In genomic region chr6:41581295-41581694, GRCm38 (mm10) we compare ENCODE assay signal across 27 mouse cellular contexts. TPM values are rescaled to one million over a fixed set of nuclear protein-coding genes. Genes with fewer than 3 reads are reported as not detected.
A peak's percentile ranks its signal among the peaks of the same experiment; 100 is the strongest.
DNase-seq lines count a peak whose midpoint lies in the region; ATAC-seq and TF ChIP-seq lines count a peak whose summit lies in the region.
"Had no signal": no experiment of that assay in that cellular context is flagged by ENCODE, and none has a peak within 500 bp of the region (broad histone marks: within the 10 kb centered on the region; RNA-seq: fewer than 3 reads in every experiment).

No protein-coding gene starts in this region.

- H3K4me2 ChIP-seq in midbrain, postnatal 0 days (ENCODE audit: low read depth, low read length, poor library complexity, severe bottlenecking) = no peak overlapping the region
- H3K4me2 ChIP-seq in embryonic facial prominence, embryonic 12.5 days (replicated peaks) = peak overlapping the region; percentile 9; the same call in 1 of the 2 replicates
- no peak overlapping the region for H3K4me2 ChIP-seq in midbrain, embryonic 14.5 days (ENCODE audit: low read length)
- H3K4me2 ChIP-seq: heart, embryonic 11.5 days; liver, embryonic 13.5 days; lung, embryonic 15.5 days; neural tube, embryonic 13.5 days had no signal

- H3K9me3 ChIP-seq in midbrain, embryonic 10.5 days (replicated peaks) = 0 out of 2 replicates have a peak, but pooled peaks cover 2% of the 10 kb centered on the region
- no peaks in the 10 kb centered on the region for H3K9me3 ChIP-seq in midbrain, postnatal 0 days (ENCODE audit: low read length)
- H3K9me3 ChIP-seq in embryonic facial prominence, embryonic 12.5 days = no peaks in the 10 kb centered on the region
- H3K9me3 ChIP-seq in midbrain, embryonic 14.5 days (ENCODE audit: control insufficient read depth, low read length) = no peaks in the 10 kb centered on the region
- H3K9me3 ChIP-seq: liver, embryonic 13.5 days; lung, embryonic 15.5 days; neural tube, embryonic 13.5 days had no signal

- TF ChIP-seq CTCF in midbrain, postnatal 0 days (IDR thresholded peaks at IDR 0.05) = no peak

- no peak overlapping the region for H3K9ac ChIP-seq in midbrain, postnatal 0 days (replicated peaks; ENCODE audit: low read length, poor library complexity, severe bottlenecking)
- H3K9ac ChIP-seq in embryonic facial prominence, embryonic 12.5 days = no peak overlapping the region
- no peak overlapping the region for H3K9ac ChIP-seq in midbrain, embryonic 14.5 days (replicated peaks; ENCODE audit: low read length)
- H3K9ac ChIP-seq: forebrain, postnatal 0 days; liver, embryonic 13.5 days; lung, embryonic 15.5 days; neural tube, embryonic 13.5 days had no signal

- no peaks in the 10 kb centered on the region for H3K27me3 ChIP-seq in midbrain, embryonic 10.5 days (ENCODE audit: low read depth, poor library complexity, severe bottlenecking)
- H3K27me3 ChIP-seq in midbrain, postnatal 0 days (ENCODE audit: insufficient read depth, low read length) = no peaks in the 10 kb centered on the region
- no peaks in the 10 kb centered on the region for H3K27me3 ChIP-seq in embryonic facial prominence, embryonic 12.5 days
- H3K27me3 ChIP-seq in midbrain, embryonic 14.5 days (ENCODE audit: control insufficient read depth, insufficient read depth, low read length) = no peaks in the 10 kb centered on the region
- H3K27me3 ChIP-seq: liver, embryonic 13.5 days; lung, embryonic 15.5 days; neural tube, embryonic 13.5 days had no signal

- H3K36me3 ChIP-seq in midbrain, embryonic 10.5 days = no peaks in the 10 kb centered on the region
- H3K36me3 ChIP-seq in midbrain, postnatal 0 days (ENCODE audit: insufficient read depth, low read length) = no peaks in the 10 kb centered on the region
- no peaks in the 10 kb centered on the region for H3K36me3 ChIP-seq in embryonic facial prominence, embryonic 12.5 days
- H3K36me3 ChIP-seq in midbrain, embryonic 14.5 days (ENCODE audit: control insufficient read depth, insufficient read depth, low read length) = no peaks in the 10 kb centered on the region
- H3K36me3 ChIP-seq: liver, embryonic 13.5 days; lung, embryonic 15.5 days; neural tube, embryonic 13.5 days had no signal

- ATAC-seq in midbrain, postnatal 0 days (ENCODE audit: low FRiP score) = no peak
- ATAC-seq in embryonic facial prominence, embryonic 12.5 days (ENCODE audit: insufficient number of reproducible peaks, insufficient read depth, low FRiP score, low TSS enrichment) = 0 out of 2 replicates have a peak, but pooled peaks have one; percentile 52
- ATAC-seq in midbrain, embryonic 14.5 days (ENCODE audit: low FRiP score, low TSS enrichment) = peak; percentile 53; the same call in 1 of the 2 replicates
- ATAC-seq: forebrain, postnatal 0 days had no signal

- peaks cover 6% of the 10 kb centered on the region; the same call in 1 of the 2 replicates for H3K4me1 ChIP-seq in midbrain, embryonic 10.5 days
- H3K4me1 ChIP-seq in midbrain, postnatal 0 days (ENCODE audit: insufficient read depth, low read length) = no peaks in the 10 kb centered on the region
- 0 out of 2 replicates have a peak, but pooled peaks cover 3% of the 10 kb centered on the region for H3K4me1 ChIP-seq in embryonic facial prominence, embryonic 12.5 days
- 0 out of 2 replicates have a peak, but pooled peaks cover 5% of the 10 kb centered on the region for H3K4me1 ChIP-seq in midbrain, embryonic 14.5 days (ENCODE audit: control insufficient read depth, insufficient read depth, low read length)
- H3K4me1 ChIP-seq: liver, embryonic 13.5 days had no signal

- no peak overlapping the region for H3K4me3 ChIP-seq in midbrain, embryonic 10.5 days
- H3K4me3 ChIP-seq in midbrain, postnatal 0 days (ENCODE audit: low read depth, low read length) = no peak overlapping the region
- no peak overlapping the region for H3K4me3 ChIP-seq in embryonic facial prominence, embryonic 12.5 days
- H3K4me3 ChIP-seq in midbrain, embryonic 14.5 days (replicated peaks; ENCODE audit: low read depth, low read length) = no peak overlapping the region
- H3K4me3 ChIP-seq: erythroblast, embryonic 14.5 days; liver, embryonic 13.5 days; lung, embryonic 15.5 days; neural tube, embryonic 13.5 days had no signal

- 74% methylated on average over 7 of the region's 7 CpGs for WGBS in midbrain, embryonic 10.5 days
- WGBS in midbrain, postnatal 0 days = 18% methylated on average over 7 of the region's 7 CpGs
- 26% methylated on average over 7 of the region's 7 CpGs for WGBS in embryonic facial prominence, embryonic 12.5 days
- 35% methylated on average over 7 of the region's 7 CpGs for WGBS in midbrain, embryonic 14.5 days

- DNase-seq in midbrain, embryonic 10.5 days (ENCODE audit: low spot score) = peak; percentile 15
- DNase-seq in midbrain, postnatal 0 days (ENCODE audit: low spot score) = no peak
- DNase-seq in midbrain, embryonic 14.5 days = peak; percentile 58
- DNase-seq in testis, postnatal 14 days (ENCODE audit: low spot score) = no peak
- no peak for DNase-seq in lung, adult 18-20 months
- no peak for DNase-seq in adrenal gland, postnatal 4 days (ENCODE audit: low spot score in 2 of 2)
- DNase-seq: adrenal gland, adult 8-10 months; cerebellum, postnatal 25 days; embryo, embryonic 11 days; forebrain, postnatal 0 days; heart, postnatal 10 days; kidney, adult 18-20 months; kidney, postnatal 14 days; liver, embryonic 13.5 days; thymus, postnatal 4 days had no signal

- H3K27ac ChIP-seq in midbrain, embryonic 10.5 days (replicated peaks) = no peak overlapping the region
- no peak overlapping the region for H3K27ac ChIP-seq in midbrain, postnatal 0 days (ENCODE audit: low read depth, low read length)
- H3K27ac ChIP-seq in embryonic facial prominence, embryonic 12.5 days = no peak overlapping the region
- peak overlapping the region; percentile 55; the same call in 1 of the 2 replicates for H3K27ac ChIP-seq in midbrain, embryonic 14.5 days (replicated peaks; ENCODE audit: low read depth, low read length)
- H3K27ac ChIP-seq: liver, embryonic 13.5 days; lung, embryonic 15.5 days; macrophage; neural tube, embryonic 13.5 days had no signal

RNA-seq across cellular contexts. Expression of gene Ephb6, which starts 24.0 kb away (rescaled TPM):
- polyA plus RNA-seq in midbrain, embryonic 10.5 days (2016; fragmentation: Nextera tagmentation; extraction: Ambion mirVana) = 13.9 and 17.0 TPM in 2 replicates
- 60.1 and 70.3 TPM in 2 replicates for total RNA-seq in midbrain, postnatal 0 days (2014; rRNA removed)
- 32.0 and 39.1 TPM in 2 replicates for polyA plus RNA-seq in midbrain, postnatal 0 days (2015; fragmentation: Nextera tagmentation; extraction: Ambion mirVana)
- polyA plus RNA-seq in embryonic facial prominence, embryonic 12.5 days (2016; fragmentation: Nextera tagmentation; extraction: Ambion mirVana) = 25.9 and 27.2 TPM in 2 replicates
- polyA plus RNA-seq in midbrain, embryonic 14.5 days (2014; fragmentation: Nextera tagmentation; extraction: Ambion mirVana) = 36.3 and 38.5 TPM in 2 replicates
- 10 to 100 TPM; 27.5 to 28.7 TPM for total RNA-seq in adrenal gland, postnatal 4 days (2021)

RNA-seq across cellular contexts. Expression of gene Trpv6, which starts 54.9 kb away (rescaled TPM):
- 0.10 and 0.27 TPM in 2 replicates for polyA plus RNA-seq in midbrain, embryonic 10.5 days (2016; fragmentation: Nextera tagmentation; extraction: Ambion mirVana)
- total RNA-seq in midbrain, postnatal 0 days (2014; rRNA removed) = 0.33 TPM in 1 of 2 replicates, not detected in the other
- polyA plus RNA-seq in midbrain, postnatal 0 days (2015; fragmentation: Nextera tagmentation; extraction: Ambion mirVana) = 0.78 and 0.80 TPM in 2 replicates
- polyA plus RNA-seq in embryonic facial prominence, embryonic 12.5 days (2016; fragmentation: Nextera tagmentation; extraction: Ambion mirVana) = 0.55 and 1.2 TPM in 2 replicates
- 1.2 and 1.7 TPM in 2 replicates for polyA plus RNA-seq in midbrain, embryonic 14.5 days (2014; fragmentation: Nextera tagmentation; extraction: Ambion mirVana)
- 1 to 10 TPM in 1 of 2 experiments, not detected in 1; 1.4 TPM for total RNA-seq in adrenal gland, postnatal 4 days (2021)
- total RNA-seq: forebrain, postnatal 0 days; gastrocnemius, adult 18-20 months; gastrocnemius, postnatal 4 days; heart, postnatal 10 days had no signal
- polyA plus RNA-seq: heart, embryonic 11.5 days; macrophage had no signal

RNA-seq across cellular contexts. Expression of gene Prss2, which starts 59.7 kb away (rescaled TPM):
- polyA plus RNA-seq in midbrain, embryonic 10.5 days (2016; fragmentation: Nextera tagmentation; extraction: Ambion mirVana) = not detected in 2 replicates
- total RNA-seq in midbrain, postnatal 0 days (2014; rRNA removed) = not detected in 2 replicates
- polyA plus RNA-seq in midbrain, postnatal 0 days (2015; fragmentation: Nextera tagmentation; extraction: Ambion mirVana) = not detected in 2 replicates
- polyA plus RNA-seq in embryonic facial prominence, embryonic 12.5 days (2016; fragmentation: Nextera tagmentation; extraction: Ambion mirVana) = not detected in 2 replicates
- polyA plus RNA-seq in midbrain, embryonic 14.5 days (2014; fragmentation: Nextera tagmentation; extraction: Ambion mirVana) = not detected in 2 replicates
- 100 to 1,000 TPM in 1 of 2 experiments, not detected in 1; 892 TPM for total RNA-seq in adrenal gland, postnatal 4 days (2021)
- total RNA-seq: adrenal gland, adult 8-10 months; forebrain, postnatal 0 days; gastrocnemius, adult 18-20 months; gastrocnemius, postnatal 4 days; heart, postnatal 10 days; layer of hippocampus, adult 8-10 months; left cerebral cortex, adult 18-20 months had no signal
- polyA plus RNA-seq: erythroblast, embryonic 14.5 days; forebrain, postnatal 0 days; heart, embryonic 11.5 days; hindbrain, embryonic 11.5 days; limb, embryonic 11.5 days; liver, embryonic 13.5 days; lung, embryonic 15.5 days; macrophage; neural tube, embryonic 13.5 days had no signal

Comparison
In these comparisons a context has a peak if more than half of its experiments do, and no peak if none do; other contexts are left out.
1. DNase-seq: peak in midbrain, embryonic 10.5 days (single experiment) and midbrain, embryonic 14.5 days (single experiment); none in midbrain, postnatal 0 days (single experiment), testis, postnatal 14 days (single experiment), lung, adult 18-20 months (0 of 2) and adrenal gland, postnatal 4 days (0 of 2).